Mouse (Mus musculus) bone marrow macrophage, adult 2 months (primary cell): ENCODE measurements around the gene Coasy.

Experiments used
- CTCF ChIP-seq: IDR thresholded peaks from 2 replicates; pipeline ENCODE4 v1.5.1; 2012; ENCODE audit warnings: low read depth, mild to moderate bottlenecking, low read length, moderate library complexity
- POLR2A ChIP-seq: IDR thresholded peaks from 2 replicates; pipeline ENCODE4 v1.6.1; 2012; ENCODE audit warnings: mild to moderate bottlenecking, low read depth, low read length, borderline replicate concordance

- TF ChIP-seq CTCF, result no peak
- no peak for TF ChIP-seq POLR2A
Measured at GRCm38 (mm10) chr11:101070987-101071386, 11.4 kb upstream of the Coasy start.
